10 mouse cellular contexts compared by ENCODE assay signal in genomic region chr9:88546166-88546565, GRCm38 (mm10). TPM values are rescaled to one million over a fixed set of nuclear protein-coding genes. Genes with fewer than 3 reads are reported as not detected.
A peak's percentile ranks its signal among the peaks of the same experiment; 100 is the strongest.
DNase-seq lines count a peak whose midpoint lies in the region; ATAC-seq and TF ChIP-seq lines count a peak whose summit lies in the region.
"Had no signal": no experiment of that assay in that cellular context is flagged by ENCODE, and none has a peak within 500 bp of the region (broad histone marks: within the 10 kb centered on the region; RNA-seq: fewer than 3 reads in every experiment).

No protein-coding gene starts in this region.

- TF ChIP-seq CTCF in intestine, postnatal 0 days (IDR thresholded peaks at IDR 0.05; ENCODE audit: low read depth): peak; percentile 86

- H3K9ac ChIP-seq in intestine, postnatal 0 days (ENCODE audit: low read depth, low read length): no peak overlapping the region
- no peak overlapping the region for H3K9ac ChIP-seq in intestine, embryonic 15.5 days
- H3K9ac ChIP-seq: limb, embryonic 15.5 days had no signal

- WGBS in intestine, postnatal 0 days: 8% methylated on average over 2 of the region's 2 CpGs
- 3% methylated on average over 2 of the region's 2 CpGs for WGBS in intestine, embryonic 15.5 days

- no peak overlapping the region for H3K4me2 ChIP-seq in intestine, postnatal 0 days (replicated peaks; ENCODE audit: low read depth)
- no peak overlapping the region for H3K4me2 ChIP-seq in intestine, embryonic 15.5 days (replicated peaks)
- H3K4me2 ChIP-seq: limb, embryonic 15.5 days had no signal

- H3K36me3 ChIP-seq in intestine, postnatal 0 days (ENCODE audit: control insufficient read depth, insufficient read depth): no peaks in the 10 kb centered on the region
- no peaks in the 10 kb centered on the region for H3K36me3 ChIP-seq in intestine, embryonic 15.5 days
- H3K36me3 ChIP-seq: limb, embryonic 15.5 days had no signal

- H3K4me1 ChIP-seq in intestine, postnatal 0 days (replicated peaks; ENCODE audit: control insufficient read depth, insufficient read depth, low read length): peaks cover 9% of the 10 kb centered on the region; the same call in 1 of the 2 replicates
- peaks cover 5% of the 10 kb centered on the region; the same call in 1 of the 2 replicates for H3K4me1 ChIP-seq in intestine, embryonic 15.5 days (replicated peaks)

- no peak for ATAC-seq in intestine, postnatal 0 days
- no peak for ATAC-seq in intestine, embryonic 15.5 days
- peak; percentile 51 for ATAC-seq in common myeloid progenitor, adult 5-6 weeks (replicated peaks; ENCODE audit: low read depth, poor library complexity, severe bottlenecking)

- H3K27me3 ChIP-seq in intestine, postnatal 0 days (replicated peaks; ENCODE audit: control insufficient read depth, insufficient read depth, low read length): no peaks in the 10 kb centered on the region
- no peaks in the 10 kb centered on the region for H3K27me3 ChIP-seq in intestine, embryonic 15.5 days (replicated peaks)
- H3K27me3 ChIP-seq: limb, embryonic 15.5 days had no signal

- no peaks in the 10 kb centered on the region for H3K9me3 ChIP-seq in intestine, postnatal 0 days (ENCODE audit: control insufficient read depth)
- H3K9me3 ChIP-seq in intestine, embryonic 15.5 days: no peaks in the 10 kb centered on the region
- H3K9me3 ChIP-seq: limb, embryonic 15.5 days had no signal

- H3K4me3 ChIP-seq in intestine, postnatal 0 days (ENCODE audit: low read depth, low read length): no peak overlapping the region
- no peak overlapping the region for H3K4me3 ChIP-seq in intestine, embryonic 15.5 days (replicated peaks)
- H3K4me3 ChIP-seq: limb, embryonic 15.5 days had no signal

- no peak overlapping the region for H3K27ac ChIP-seq in intestine, postnatal 0 days (ENCODE audit: low read depth, low read length)
- H3K27ac ChIP-seq in intestine, embryonic 15.5 days: no peak overlapping the region
- H3K27ac ChIP-seq: limb, embryonic 15.5 days had no signal

- DNase-seq in B cell, adult 2 months: peak; percentile 78 to 82
- DNase-seq in MN1 (ENCODE audit: low spot score): peak; percentile 63
- peak; percentile 43 to 50 for DNase-seq in kidney, postnatal 4 days
- DNase-seq in retina, embryonic 14.5 days (ENCODE audit: low spot score): peak; percentile 78
- no peak for DNase-seq in right cerebral cortex, postnatal 36 days (ENCODE audit: low spot score in 2 of 2)

RNA-seq across cellular contexts. Expression of gene Zfp949, which starts 1.7 kb away (rescaled TPM):
- polyA plus RNA-seq in intestine, postnatal 0 days (2015; fragmentation: Nextera tagmentation; extraction: Ambion mirVana): 3.6 and 4.7 TPM in 2 replicates
- 7.4 and 7.9 TPM in 2 replicates for polyA plus RNA-seq in intestine, embryonic 15.5 days (2015; fragmentation: Nextera tagmentation; extraction: Ambion mirVana)
- total RNA-seq in common myeloid progenitor, adult 5-6 weeks (2017): 10.4 and 11.4 TPM in 2 replicates

RNA-seq across cellular contexts. Expression of gene Trim43a, which starts 34.5 kb away (rescaled TPM):
- polyA plus RNA-seq in intestine, postnatal 0 days (2015; fragmentation: Nextera tagmentation; extraction: Ambion mirVana): not detected in 2 replicates
- polyA plus RNA-seq in intestine, embryonic 15.5 days (2015; fragmentation: Nextera tagmentation; extraction: Ambion mirVana): not detected in 2 replicates
- total RNA-seq in common myeloid progenitor, adult 5-6 weeks (2017): not detected in 2 replicates
- polyA plus RNA-seq: limb, embryonic 15.5 days; stomach, embryonic 16.5 days had no signal

Comparison
In these comparisons a context has a peak if more than half of its experiments do, and no peak if none do; other contexts are left out.
1. DNase-seq: peak in B cell, adult 2 months (2 of 2), MN1 (single experiment), kidney, postnatal 4 days (2 of 2) and retina, embryonic 14.5 days (single experiment); none in right cerebral cortex, postnatal 36 days (0 of 2).